Mouse (Mus musculus) embryonic fibroblast, embryonic 13.5 days (primary cell): ENCODE measurements around the gene Gstm1.
"Not testable (repeated sequence)": the region's sequence is repeated elsewhere in the genome, so short reads cannot be mapped to it uniquely, and the experiment has no call there.

Experiments
- CTCF ChIP-seq: IDR thresholded peaks from 2 replicates; pipeline ENCODE4 v1.5.1; 2011; ENCODE audit warnings: mild to moderate bottlenecking, control low read depth, low read length, moderate library complexity, borderline replicate concordance; ENCODE audit not compliant: insufficient read depth
- POLR2A ChIP-seq: IDR thresholded peaks from 2 replicates; pipeline ENCODE4 v1.6.1; 2011; ENCODE audit warnings: low read depth, mild to moderate bottlenecking, control low read depth, low read length, moderate library complexity

DNA sequence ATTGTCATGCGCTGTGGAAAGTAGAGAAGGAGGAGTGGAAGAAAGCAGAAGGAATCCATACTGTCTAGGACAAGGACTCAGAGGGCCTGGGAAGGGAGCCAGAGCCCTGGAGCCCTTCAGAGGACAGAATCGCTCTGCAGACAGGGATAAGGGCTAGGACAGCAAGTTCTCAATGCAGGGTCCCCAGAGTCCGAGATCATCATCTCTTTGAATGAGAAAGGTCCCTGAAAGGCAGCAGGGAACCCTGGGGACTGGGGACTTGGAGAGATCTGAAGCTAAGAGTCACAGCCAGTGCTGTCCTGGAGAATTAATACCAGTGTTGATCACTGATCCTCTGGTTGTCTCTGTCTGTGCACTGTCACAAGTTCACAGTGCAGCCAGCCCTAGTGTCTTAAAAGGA, 46.7 kb downstream of the Gstm1 start:
- not testable (repeated sequence) for TF ChIP-seq CTCF, POLR2A
